ENCODE assay signal across 8 mouse cellular contexts in genomic region chr9:74861561-74861980, GRCm38 (mm10). TPM values are rescaled to one million over a fixed set of nuclear protein-coding genes. Genes with fewer than 3 reads are reported as not detected.
DNase-seq lines count a peak whose midpoint lies in the region; ATAC-seq and TF ChIP-seq lines count a peak whose summit lies in the region.

TSS of gene Onecut1 (plus strand) at chr9:74861921.

- H3K27ac ChIP-seq in heart, adult 2 months = no peak within 1 kb of the TSS
- peak within 1 kb of the TSS; percentile 84 for H3K27ac ChIP-seq in midbrain, embryonic 14.5 days (replicated peaks; ENCODE audit: low read depth, low read length)

- H3K4me2 ChIP-seq in midbrain, embryonic 14.5 days (ENCODE audit: low read length) = peak within 1 kb of the TSS; percentile 91

- intact Hi-C loops in heart, adult 2 months (cut with DNase I) = no loop called here

- peaks cover 98% of the 10 kb centered on the region for H3K27me3 ChIP-seq in megakaryocyte, embryonic 14.5 days (replicated peaks)
- peaks cover 45% of the 10 kb centered on the region for H3K27me3 ChIP-seq in heart, adult 2 months (ENCODE audit: control insufficient read depth, insufficient read depth, low read length)
- H3K27me3 ChIP-seq in midbrain, embryonic 14.5 days (ENCODE audit: control insufficient read depth, insufficient read depth, low read length) = peaks cover 85% of the 10 kb centered on the region

- H3K36me3 ChIP-seq in megakaryocyte, embryonic 14.5 days (replicated peaks; ENCODE audit: low read length) = no peaks in the 10 kb centered on the region
- no peaks in the 10 kb centered on the region for H3K36me3 ChIP-seq in heart, adult 2 months (ENCODE audit: control insufficient read depth, insufficient read depth, low read length)
- H3K36me3 ChIP-seq in midbrain, embryonic 14.5 days (ENCODE audit: control insufficient read depth, insufficient read depth, low read length) = no peaks in the 10 kb centered on the region

- no peak for TF ChIP-seq EP300 in heart, adult 2 months (IDR thresholded peaks at IDR 0.05; ENCODE audit: insufficient read depth, low read depth, low read length)

- DNase-seq in brain, embryonic 14.5 days (ENCODE audit: low read depth) = peak; percentile 91
- peak; percentile 23 to 47 for DNase-seq in heart, adult 2 months
- DNase-seq in kidney, postnatal 4 days = peak; percentile 77 to 83
- peak; percentile 91 for DNase-seq in midbrain, embryonic 14.5 days
- DNase-seq in spleen, postnatal 14 days (ENCODE audit: low spot score in 2 of 2) = no peak
- no peak for DNase-seq in MN1 (ENCODE audit: low spot score)

- no peaks in the 10 kb centered on the region for H3K79me2 ChIP-seq in heart, adult 2 months (replicated peaks; ENCODE audit: control insufficient read depth, insufficient read depth, low read length)

- peaks cover 6% of the 10 kb centered on the region; the same call in 1 of the 2 replicates for H3K9me3 ChIP-seq in megakaryocyte, embryonic 14.5 days
- H3K9me3 ChIP-seq in midbrain, embryonic 14.5 days (ENCODE audit: control insufficient read depth, low read length) = no peaks in the 10 kb centered on the region

- 0 out of 2 replicates have a peak within 1 kb of the TSS, but pooled peaks have one; percentile 18 for H3K9ac ChIP-seq in heart, adult 2 months (ENCODE audit: low read depth, low read length)
- H3K9ac ChIP-seq in midbrain, embryonic 14.5 days (replicated peaks; ENCODE audit: low read length) = peak within 1 kb of the TSS; percentile 66

- H3K4me1 ChIP-seq in megakaryocyte, embryonic 14.5 days = peaks cover 30% of the 10 kb centered on the region
- H3K4me1 ChIP-seq in heart, adult 2 months (ENCODE audit: control insufficient read depth, insufficient read depth, low read length) = peaks cover 1% of the 10 kb centered on the region; the same call in 1 of the 2 replicates
- peaks cover 23% of the 10 kb centered on the region for H3K4me1 ChIP-seq in midbrain, embryonic 14.5 days (ENCODE audit: control insufficient read depth, insufficient read depth, low read length)

- under 1% methylated on average over 44 of the region's 45 CpGs for WGBS in heart, adult 2 months
- under 1% methylated on average over 45 of the region's 45 CpGs for WGBS in midbrain, embryonic 14.5 days

- TF ChIP-seq POLR2A in brain, embryonic 14.5 days (IDR thresholded peaks at IDR 0.05; ENCODE audit: borderline replicate concordance, extremely low read depth, insufficient read depth, insufficient read length, poor library complexity, severe bottlenecking) = peak; percentile 38; the same call in 1 of the 2 replicates
- no peak for TF ChIP-seq POLR2A in heart, adult 2 months (IDR thresholded peaks at IDR 0.05; ENCODE audit: insufficient read depth, low read depth, low read length)

- peak within 1 kb of the TSS; percentile 90 for H3K4me3 ChIP-seq in megakaryocyte, embryonic 14.5 days (replicated peaks)
- H3K4me3 ChIP-seq in heart, adult 2 months = peak within 1 kb of the TSS; percentile 35; the same call in 1 of the 2 replicates
- H3K4me3 ChIP-seq in midbrain, embryonic 14.5 days (replicated peaks; ENCODE audit: low read depth, low read length) = peak within 1 kb of the TSS; percentile 56

- ATAC-seq in megakaryocyte, adult 5-6 weeks (ENCODE audit: poor library complexity, severe bottlenecking) = no peak
- peak; percentile 73 for ATAC-seq in midbrain, embryonic 14.5 days (ENCODE audit: low FRiP score, low TSS enrichment)

- no peak for TF ChIP-seq CTCF in brain, embryonic 14.5 days (IDR thresholded peaks at IDR 0.05; ENCODE audit: borderline replicate concordance, extremely low read depth, insufficient read depth, insufficient read length)
- no peak for TF ChIP-seq CTCF in heart, adult 2 months (IDR thresholded peaks at IDR 0.05)

RNA-seq across cellular contexts. Expression of gene Onecut1, which starts in this region (rescaled TPM):
- 0.82 TPM in 1 of 2 replicates, not detected in the other for polyA plus RNA-seq in megakaryocyte, embryonic 14.5 days (2012; ENCODE audit: insufficient read depth, low replicate concordance)
- not detected in 2 replicates for total RNA-seq in megakaryocyte, adult 5-6 weeks (2015)
- not detected in 2 replicates for total RNA-seq in megakaryocyte, adult 5-6 weeks (2017)
- 2.2 and 5.8 TPM in 2 replicates for polyA plus RNA-seq in brain, embryonic 14.5 days (2012; rRNA removed)
- total RNA-seq in heart, adult 2 months (2021) = not detected
- polyA plus RNA-seq in heart, adult 2 months (2012; rRNA removed) = not detected in 2 replicates
- 7.6 and 9.1 TPM in 2 replicates for polyA plus RNA-seq in midbrain, embryonic 14.5 days (2014; fragmentation: Nextera tagmentation; extraction: Ambion mirVana)

Comparison
In these comparisons a context has a peak if more than half of its experiments do, and no peak if none do; other contexts are left out.
1. Peak in DNase-seq, H3K4me3 ChIP-seq and H3K9ac ChIP-seq in heart, adult 2 months; RNA of the gene not detected or under 1 TPM.
2. H3K4me3 ChIP-seq: peak in every context shown above with its lines; median percentile 90 in megakaryocyte, embryonic 14.5 days; 56 in midbrain, embryonic 14.5 days; 35 in heart, adult 2 months.
3. DNase-seq: peak in brain, embryonic 14.5 days (single experiment), kidney, postnatal 4 days (2 of 2) and midbrain, embryonic 14.5 days (single experiment); none in spleen, postnatal 14 days (0 of 2) and MN1 (single experiment).